11 mouse cellular contexts compared by ENCODE assay signal in the genomic region with DNA sequence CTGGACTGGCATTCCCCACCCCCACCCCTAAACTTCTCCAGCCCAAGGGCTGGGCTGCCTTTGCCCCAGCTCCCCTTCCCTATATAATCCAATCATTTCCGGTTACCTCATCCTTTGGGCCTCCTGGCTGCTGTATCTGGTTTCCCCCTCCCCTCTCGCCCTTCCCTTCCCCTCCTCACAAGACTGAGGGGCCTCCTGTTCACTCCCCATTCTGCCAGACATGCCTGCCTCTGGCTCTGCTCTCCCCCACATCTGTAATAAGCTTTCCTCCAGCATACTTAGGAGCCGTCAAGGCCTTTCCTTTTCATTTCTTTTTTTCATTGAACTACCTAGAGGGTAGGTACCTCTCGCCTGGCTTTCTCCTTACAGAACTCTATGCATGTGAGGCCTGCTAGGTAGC. TPM values are rescaled to one million over a fixed set of nuclear protein-coding genes. Genes with fewer than 3 reads are reported as not detected.
DNase-seq lines count a peak whose midpoint lies in the region; ATAC-seq and TF ChIP-seq lines count a peak whose summit lies in the region.
"Had no signal": no experiment of that assay in that cellular context is flagged by ENCODE, and none has a peak within 500 bp of the region (broad histone marks: within the 10 kb centered on the region; RNA-seq: fewer than 3 reads in every experiment).

No protein-coding gene starts in this region.

- no peak overlapping the region for H3K4me2 ChIP-seq in forebrain, embryonic 12.5 days
- no peak overlapping the region for H3K4me2 ChIP-seq in forebrain, embryonic 15.5 days (replicated peaks)
- H3K4me2 ChIP-seq in intestine, embryonic 14.5 days (ENCODE audit: low read length), result no peak overlapping the region
- no peak overlapping the region for H3K4me2 ChIP-seq in intestine, postnatal 0 days (replicated peaks; ENCODE audit: low read depth)
- H3K4me2 ChIP-seq in limb, embryonic 14.5 days (replicated peaks; ENCODE audit: low read depth, low read length, severe bottlenecking), result no peak overlapping the region
- H3K4me2 ChIP-seq: lung, embryonic 15.5 days; neural tube, embryonic 12.5 days had no signal

- no peaks in the 10 kb centered on the region for H3K27me3 ChIP-seq in forebrain, embryonic 12.5 days
- no peaks in the 10 kb centered on the region for H3K27me3 ChIP-seq in forebrain, embryonic 15.5 days
- H3K27me3 ChIP-seq in intestine, embryonic 14.5 days (replicated peaks; ENCODE audit: control insufficient read depth, insufficient read depth, low read length), result no peaks in the 10 kb centered on the region
- H3K27me3 ChIP-seq in intestine, postnatal 0 days (replicated peaks; ENCODE audit: control insufficient read depth, insufficient read depth, low read length), result no peaks in the 10 kb centered on the region
- H3K27me3 ChIP-seq in embryonic facial prominence, embryonic 10.5 days (replicated peaks; ENCODE audit: low read depth, poor library complexity, severe bottlenecking), result 0 out of 2 replicates have a peak, but pooled peaks cover 6% of the 10 kb centered on the region
- no peaks in the 10 kb centered on the region for H3K27me3 ChIP-seq in limb, embryonic 14.5 days (ENCODE audit: control insufficient read depth, insufficient read depth, low read length)
- H3K27me3 ChIP-seq: lung, embryonic 15.5 days; neural tube, embryonic 12.5 days had no signal

- no peak for TF ChIP-seq CTCF in intestine, postnatal 0 days (IDR thresholded peaks at IDR 0.05; ENCODE audit: low read depth)

- TF ChIP-seq POLR2A in limb, embryonic 14.5 days (IDR thresholded peaks at IDR 0.05; ENCODE audit: borderline replicate concordance, extremely low read depth, insufficient read depth, insufficient read length), result no peak

- 29% methylated on average over 4 of the region's 4 CpGs for WGBS in forebrain, embryonic 12.5 days
- WGBS in forebrain, embryonic 15.5 days, result 38% methylated on average over 4 of the region's 4 CpGs
- 34% methylated on average over 4 of the region's 4 CpGs for WGBS in intestine, embryonic 14.5 days
- 60% methylated on average over 4 of the region's 4 CpGs for WGBS in intestine, postnatal 0 days
- 40% methylated on average over 4 of the region's 4 CpGs for WGBS in embryonic facial prominence, embryonic 10.5 days
- WGBS in limb, embryonic 14.5 days, result 22% methylated on average over 4 of the region's 4 CpGs

- no peak for ATAC-seq in forebrain, embryonic 12.5 days (ENCODE audit: low FRiP score)
- no peak for ATAC-seq in forebrain, embryonic 15.5 days (replicated peaks)
- no peak for ATAC-seq in intestine, embryonic 14.5 days (replicated peaks; ENCODE audit: low FRiP score, low TSS enrichment, low read depth)
- ATAC-seq in intestine, postnatal 0 days, result no peak
- peak; percentile 69; the same call in 1 of the 2 replicates for ATAC-seq in limb, embryonic 14.5 days (ENCODE audit: low FRiP score, low read depth)

- H3K36me3 ChIP-seq in forebrain, embryonic 12.5 days (replicated peaks), result no peaks in the 10 kb centered on the region
- H3K36me3 ChIP-seq in forebrain, embryonic 15.5 days, result no peaks in the 10 kb centered on the region
- H3K36me3 ChIP-seq in intestine, embryonic 14.5 days (ENCODE audit: control insufficient read depth, insufficient read depth, low read length), result no peaks in the 10 kb centered on the region
- H3K36me3 ChIP-seq in intestine, postnatal 0 days (ENCODE audit: control insufficient read depth, insufficient read depth), result no peaks in the 10 kb centered on the region
- no peaks in the 10 kb centered on the region for H3K36me3 ChIP-seq in embryonic facial prominence, embryonic 10.5 days (replicated peaks)
- no peaks in the 10 kb centered on the region for H3K36me3 ChIP-seq in limb, embryonic 14.5 days (ENCODE audit: control insufficient read depth, insufficient read depth, low read length)
- H3K36me3 ChIP-seq: lung, embryonic 15.5 days; neural tube, embryonic 12.5 days had no signal

- DNase-seq in intestine, embryonic 14.5 days (ENCODE audit: low spot score), result peak; percentile 58
- DNase-seq in embryonic facial prominence, embryonic 10.5 days (ENCODE audit: low spot score), result peak; percentile 57
- peak; percentile 28 for DNase-seq in limb, embryonic 14.5 days (ENCODE audit: low spot score)
- DNase-seq in cerebellum, adult 8-10 months, result no peak
- DNase-seq in cerebellum, postnatal 4 days (ENCODE audit: low spot score in 2 of 2), result no peak
- DNase-seq: cerebellum, adult 11-12 months had no signal

- H3K9me3 ChIP-seq in forebrain, embryonic 12.5 days, result no peaks in the 10 kb centered on the region
- no peaks in the 10 kb centered on the region for H3K9me3 ChIP-seq in forebrain, embryonic 15.5 days
- no peaks in the 10 kb centered on the region for H3K9me3 ChIP-seq in intestine, embryonic 14.5 days (ENCODE audit: control insufficient read depth, low read length)
- H3K9me3 ChIP-seq in intestine, postnatal 0 days (ENCODE audit: control insufficient read depth), result no peaks in the 10 kb centered on the region
- no peaks in the 10 kb centered on the region for H3K9me3 ChIP-seq in embryonic facial prominence, embryonic 10.5 days
- no peaks in the 10 kb centered on the region for H3K9me3 ChIP-seq in limb, embryonic 14.5 days (ENCODE audit: control insufficient read depth, low read length)
- H3K9me3 ChIP-seq: lung, embryonic 15.5 days; neural tube, embryonic 12.5 days had no signal

- no peak overlapping the region for H3K4me3 ChIP-seq in forebrain, embryonic 12.5 days (replicated peaks)
- H3K4me3 ChIP-seq in forebrain, embryonic 15.5 days, result no peak overlapping the region
- H3K4me3 ChIP-seq in intestine, embryonic 14.5 days (ENCODE audit: low read depth, low read length), result no peak overlapping the region
- H3K4me3 ChIP-seq in intestine, postnatal 0 days (ENCODE audit: low read depth, low read length), result no peak overlapping the region
- 0 out of 2 replicates have a peak overlapping the region, but pooled peaks have one; percentile 11 for H3K4me3 ChIP-seq in embryonic facial prominence, embryonic 10.5 days
- no peak overlapping the region for H3K4me3 ChIP-seq in limb, embryonic 14.5 days (replicated peaks; ENCODE audit: low read length)
- H3K4me3 ChIP-seq: lung, embryonic 15.5 days; neural tube, embryonic 12.5 days had no signal

- H3K27ac ChIP-seq in forebrain, embryonic 12.5 days, result peak overlapping the region; percentile 37; the same call in 1 of the 2 replicates
- no peak overlapping the region for H3K27ac ChIP-seq in forebrain, embryonic 15.5 days (replicated peaks)
- H3K27ac ChIP-seq in intestine, embryonic 14.5 days (ENCODE audit: low read depth), result peak overlapping the region; percentile 30; the same call in 1 of the 2 replicates
- H3K27ac ChIP-seq in intestine, postnatal 0 days (ENCODE audit: low read depth, low read length), result no peak overlapping the region
- H3K27ac ChIP-seq in embryonic facial prominence, embryonic 10.5 days (replicated peaks), result peak overlapping the region; percentile 76
- H3K27ac ChIP-seq in limb, embryonic 14.5 days (replicated peaks; ENCODE audit: low read depth, low read length), result peak overlapping the region; percentile 79
- H3K27ac ChIP-seq: lung, embryonic 15.5 days; neural tube, embryonic 12.5 days had no signal

- no peak overlapping the region for H3K9ac ChIP-seq in forebrain, embryonic 12.5 days
- H3K9ac ChIP-seq in forebrain, embryonic 15.5 days (replicated peaks), result no peak overlapping the region
- no peak overlapping the region for H3K9ac ChIP-seq in intestine, embryonic 14.5 days (ENCODE audit: low read length)
- no peak overlapping the region for H3K9ac ChIP-seq in intestine, postnatal 0 days (ENCODE audit: low read depth, low read length)
- H3K9ac ChIP-seq in limb, embryonic 14.5 days (ENCODE audit: low read depth, low read length, severe bottlenecking), result peak overlapping the region; percentile 25; the same call in 1 of the 2 replicates
- H3K9ac ChIP-seq: lung, embryonic 15.5 days; neural tube, embryonic 12.5 days had no signal

- peaks cover 22% of the 10 kb centered on the region for H3K4me1 ChIP-seq in forebrain, embryonic 12.5 days
- peaks cover 13% of the 10 kb centered on the region for H3K4me1 ChIP-seq in forebrain, embryonic 15.5 days
- peaks cover 10% of the 10 kb centered on the region for H3K4me1 ChIP-seq in intestine, embryonic 14.5 days (replicated peaks; ENCODE audit: control insufficient read depth, insufficient read depth, low read length)
- H3K4me1 ChIP-seq in intestine, postnatal 0 days (replicated peaks; ENCODE audit: control insufficient read depth, insufficient read depth, low read length), result no peaks in the 10 kb centered on the region
- peaks cover 59% of the 10 kb centered on the region for H3K4me1 ChIP-seq in embryonic facial prominence, embryonic 10.5 days
- H3K4me1 ChIP-seq in limb, embryonic 14.5 days (ENCODE audit: control insufficient read depth, insufficient read depth, low read length), result peaks cover 23% of the 10 kb centered on the region

RNA-seq across cellular contexts. Expression of a gene that starts 19.9 kb away (rescaled TPM):
- 14.4 and 15.7 TPM in 2 replicates for polyA plus RNA-seq in forebrain, embryonic 12.5 days (2016; fragmentation: Nextera tagmentation; extraction: Ambion mirVana)
- polyA plus RNA-seq in forebrain, embryonic 15.5 days (2015; fragmentation: Nextera tagmentation; extraction: Ambion mirVana), result 22.1 and 23.0 TPM in 2 replicates
- 7.5 and 8.1 TPM in 2 replicates for polyA plus RNA-seq in intestine, embryonic 14.5 days (2014; fragmentation: Nextera tagmentation; extraction: Ambion mirVana)
- polyA plus RNA-seq in intestine, postnatal 0 days (2015; fragmentation: Nextera tagmentation; extraction: Ambion mirVana), result 3.3 and 3.5 TPM in 2 replicates
- polyA plus RNA-seq in embryonic facial prominence, embryonic 10.5 days (2016; fragmentation: Nextera tagmentation; extraction: Ambion mirVana), result 9.8 and 13.0 TPM in 2 replicates
- polyA plus RNA-seq in limb, embryonic 14.5 days (2012; rRNA removed), result 11.3 and 15.3 TPM in 2 replicates
- 10.2 and 10.4 TPM in 2 replicates for polyA plus RNA-seq in limb, embryonic 14.5 days (2014; fragmentation: Nextera tagmentation; extraction: Ambion mirVana)

RNA-seq across cellular contexts. Expression of a gene that starts 43.0 kb away (rescaled TPM):
- 87.6 and 88.3 TPM in 2 replicates for polyA plus RNA-seq in forebrain, embryonic 12.5 days (2016; fragmentation: Nextera tagmentation; extraction: Ambion mirVana)
- polyA plus RNA-seq in forebrain, embryonic 15.5 days (2015; fragmentation: Nextera tagmentation; extraction: Ambion mirVana), result 89.3 and 94.1 TPM in 2 replicates
- polyA plus RNA-seq in intestine, embryonic 14.5 days (2014; fragmentation: Nextera tagmentation; extraction: Ambion mirVana), result 43.0 and 48.8 TPM in 2 replicates
- 53.1 and 55.0 TPM in 2 replicates for polyA plus RNA-seq in intestine, postnatal 0 days (2015; fragmentation: Nextera tagmentation; extraction: Ambion mirVana)
- 80.9 and 86.6 TPM in 2 replicates for polyA plus RNA-seq in embryonic facial prominence, embryonic 10.5 days (2016; fragmentation: Nextera tagmentation; extraction: Ambion mirVana)
- polyA plus RNA-seq in limb, embryonic 14.5 days (2012; rRNA removed), result 55.4 and 77.6 TPM in 2 replicates
- polyA plus RNA-seq in limb, embryonic 14.5 days (2014; fragmentation: Nextera tagmentation; extraction: Ambion mirVana), result 42.7 and 50.4 TPM in 2 replicates

Comparison
In these comparisons a context has a peak if more than half of its experiments do, and no peak if none do; other contexts are left out.
1. H3K27ac ChIP-seq: peak in forebrain, embryonic 12.5 days (single experiment), intestine, embryonic 14.5 days (single experiment), embryonic facial prominence, embryonic 10.5 days (single experiment) and limb, embryonic 14.5 days (single experiment); none in forebrain, embryonic 15.5 days (single experiment) and intestine, postnatal 0 days (single experiment).
2. DNase-seq: peak in intestine, embryonic 14.5 days (single experiment), embryonic facial prominence, embryonic 10.5 days (single experiment) and limb, embryonic 14.5 days (single experiment); none in cerebellum, adult 8-10 months (single experiment) and cerebellum, postnatal 4 days (0 of 2).